Comparison of ENCODE assay signal across 20 mouse cellular contexts in the genomic region with DNA sequence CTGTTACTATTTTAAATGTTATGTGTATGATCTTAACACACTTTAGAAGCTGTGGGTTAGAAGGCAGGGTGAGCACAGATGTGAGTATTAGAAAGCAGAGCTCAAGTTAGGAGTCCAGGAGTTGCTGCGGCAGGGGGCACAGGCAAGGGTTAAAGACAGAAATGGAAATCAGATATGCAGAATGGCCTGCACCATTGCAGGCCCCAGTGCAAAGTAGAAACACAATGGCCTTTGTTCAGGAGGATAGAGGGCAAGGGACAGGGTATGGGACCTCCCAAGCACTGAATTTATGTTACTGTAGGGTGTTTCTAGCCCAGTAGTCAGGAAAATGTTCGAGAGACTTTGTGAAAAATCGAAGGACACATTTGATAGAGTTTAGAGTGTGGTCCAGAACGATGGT.
DNase-seq lines count a peak whose midpoint lies in the region; ATAC-seq lines count a peak whose summit lies in the region.
"Had no signal": no experiment of that assay in that cellular context is flagged by ENCODE, and none has a peak within 500 bp of the region (broad histone marks: within the 10 kb centered on the region; RNA-seq: fewer than 3 reads in every experiment).

No protein-coding gene starts in this region.

- H3K4me1 ChIP-seq in hindbrain, embryonic 12.5 days: peaks cover 23% of the 10 kb centered on the region
- peaks cover 36% of the 10 kb centered on the region for H3K4me1 ChIP-seq in hindbrain, embryonic 13.5 days (replicated peaks)
- peaks cover 23% of the 10 kb centered on the region for H3K4me1 ChIP-seq in neural tube, embryonic 12.5 days
- peaks cover 21% of the 10 kb centered on the region for H3K4me1 ChIP-seq in limb, embryonic 10.5 days
- H3K4me1 ChIP-seq: embryonic facial prominence, embryonic 15.5 days; limb, embryonic 15.5 days had no signal

- no peak overlapping the region for H3K4me3 ChIP-seq in hindbrain, embryonic 12.5 days
- no peak overlapping the region for H3K4me3 ChIP-seq in hindbrain, embryonic 13.5 days
- no peak overlapping the region for H3K4me3 ChIP-seq in neural tube, embryonic 12.5 days
- no peak overlapping the region for H3K4me3 ChIP-seq in limb, embryonic 10.5 days
- H3K4me3 ChIP-seq: embryonic facial prominence, embryonic 15.5 days; heart, embryonic 10.5 days; limb, embryonic 15.5 days; liver, embryonic 15.5 days had no signal

- ATAC-seq in hindbrain, embryonic 12.5 days (ENCODE audit: low FRiP score): peak; percentile 64; the same call in 1 of the 2 replicates
- ATAC-seq in hindbrain, embryonic 13.5 days (ENCODE audit: low FRiP score): no peak
- peak; percentile 49; the same call in 1 of the 2 replicates for ATAC-seq in neural tube, embryonic 12.5 days (ENCODE audit: low FRiP score, low read depth)
- ATAC-seq: intestine, embryonic 16.5 days had no signal

- 22% methylated on average over 4 of the region's 4 CpGs for WGBS in hindbrain, embryonic 12.5 days
- WGBS in hindbrain, embryonic 13.5 days: 17% methylated on average over 4 of the region's 4 CpGs
- WGBS in neural tube, embryonic 12.5 days: 25% methylated on average over 4 of the region's 4 CpGs
- WGBS in limb, embryonic 10.5 days: 83% methylated on average over 4 of the region's 4 CpGs

- H3K4me2 ChIP-seq in hindbrain, embryonic 12.5 days (replicated peaks): no peak overlapping the region
- H3K4me2 ChIP-seq in hindbrain, embryonic 13.5 days: no peak overlapping the region
- no peak overlapping the region for H3K4me2 ChIP-seq in neural tube, embryonic 12.5 days (replicated peaks)
- H3K4me2 ChIP-seq: embryonic facial prominence, embryonic 15.5 days; hindbrain, embryonic 14.5 days; limb, embryonic 15.5 days; liver, embryonic 15.5 days had no signal

- H3K9me3 ChIP-seq in hindbrain, embryonic 12.5 days (replicated peaks): no peaks in the 10 kb centered on the region
- no peaks in the 10 kb centered on the region for H3K9me3 ChIP-seq in hindbrain, embryonic 13.5 days
- H3K9me3 ChIP-seq in neural tube, embryonic 12.5 days: no peaks in the 10 kb centered on the region
- no peaks in the 10 kb centered on the region for H3K9me3 ChIP-seq in limb, embryonic 10.5 days (replicated peaks)
- H3K9me3 ChIP-seq: embryonic facial prominence, embryonic 15.5 days; heart, embryonic 10.5 days; limb, embryonic 15.5 days; liver, embryonic 15.5 days had no signal

- no peak overlapping the region for H3K27ac ChIP-seq in hindbrain, embryonic 12.5 days
- no peak overlapping the region for H3K27ac ChIP-seq in hindbrain, embryonic 13.5 days
- H3K27ac ChIP-seq in neural tube, embryonic 12.5 days: no peak overlapping the region
- peak overlapping the region; percentile 11; the same call in 1 of the 2 replicates for H3K27ac ChIP-seq in limb, embryonic 10.5 days
- H3K27ac ChIP-seq: embryonic facial prominence, embryonic 15.5 days; heart, embryonic 10.5 days; hindbrain, embryonic 14.5 days; limb, embryonic 15.5 days; liver, embryonic 15.5 days; stomach, postnatal 0 days had no signal

- no peak overlapping the region for H3K9ac ChIP-seq in hindbrain, embryonic 12.5 days
- no peak overlapping the region for H3K9ac ChIP-seq in hindbrain, embryonic 13.5 days
- H3K9ac ChIP-seq in neural tube, embryonic 12.5 days: no peak overlapping the region
- H3K9ac ChIP-seq: embryonic facial prominence, embryonic 15.5 days; hindbrain, embryonic 14.5 days; limb, embryonic 15.5 days; liver, embryonic 15.5 days had no signal

- H3K27me3 ChIP-seq in hindbrain, embryonic 12.5 days: no peaks in the 10 kb centered on the region
- H3K27me3 ChIP-seq in hindbrain, embryonic 13.5 days: no peaks in the 10 kb centered on the region
- H3K27me3 ChIP-seq in neural tube, embryonic 12.5 days (replicated peaks): no peaks in the 10 kb centered on the region
- no peaks in the 10 kb centered on the region for H3K27me3 ChIP-seq in limb, embryonic 10.5 days (ENCODE audit: low read depth, poor library complexity, severe bottlenecking)
- H3K27me3 ChIP-seq: embryonic facial prominence, embryonic 15.5 days; limb, embryonic 15.5 days; liver, embryonic 15.5 days had no signal

- DNase-seq in neural tube, embryonic 10.5 days (ENCODE audit: extremely low spot score, low spot score): no peak
- no peak for DNase-seq in limb, embryonic 10.5 days (ENCODE audit: low spot score)
- DNase-seq in gastrocnemius, postnatal 4 days (ENCODE audit: low spot score in 2 of 2): no peak
- no peak for DNase-seq in frontal cortex, postnatal 10 days (ENCODE audit: low spot score in 2 of 2)
- DNase-seq: adrenal gland, postnatal 36 days; cerebellum, adult 18-20 months; cerebellum, postnatal 36 days; kidney, postnatal 10 days; layer of hippocampus, postnatal 36 days; right cerebral cortex, postnatal 4 days had no signal

- H3K36me3 ChIP-seq in hindbrain, embryonic 12.5 days: no peaks in the 10 kb centered on the region
- no peaks in the 10 kb centered on the region for H3K36me3 ChIP-seq in hindbrain, embryonic 13.5 days
- no peaks in the 10 kb centered on the region for H3K36me3 ChIP-seq in neural tube, embryonic 12.5 days
- H3K36me3 ChIP-seq in limb, embryonic 10.5 days: no peaks in the 10 kb centered on the region
- H3K36me3 ChIP-seq: embryonic facial prominence, embryonic 15.5 days; heart, embryonic 10.5 days; limb, embryonic 15.5 days; liver, embryonic 15.5 days had no signal
